Mouse (Mus musculus) layer of hippocampus, adult 8-10 months (tissue): Measurements from ENCODE around the gene Cradd. TPM values are rescaled to one million over a fixed set of nuclear protein-coding genes. Genes with fewer than 3 reads are reported as not detected.

Source experiments
- DNase-seq, 2 experiments: peaks; one replicate each; pipeline ENCODE4 v3.0.0; 2022; ENCODE audit warnings: low spot score in 2 of 2
- total RNA-seq, 4 experiments: library from RNA; stranded (reverse); gene quantifications; 2 replicates each; pipeline ENCODE4 v1.2.4; 2022

Gene Cradd
- total RNA-seq, 4 experiments from 2014 or later, result 6.4 to 10.0 (median 8.0) TPM

GRCm38 (mm10) chr10:95334826-95335225 lies 10.9 kb upstream of the Cradd start:
- no peak for DNase-seq

GRCm38 (mm10) chr10:95332596-95332995 lies 8.7 kb upstream of the Cradd start:
- DNase-seq, result no peak

GRCm38 (mm10) chr10:95330375-95331363 lies 6.7 kb upstream of the Cradd start:
- no peak for DNase-seq

- no peak for DNase-seq
Measured at GRCm38 (mm10) chr10:95329884-95330283, 6.0 kb upstream of the Cradd start.

GRCm38 (mm10) chr10:95324278-95324631 lies 322 bp upstream of the Cradd start:
- DNase-seq, result no peak

- DNase-seq, result peak in 1 of 2 experiments; percentile 15
Measured at GRCm38 (mm10) chr10:95322076-95323070, 1.6 kb downstream of the Cradd start.

- no peak for DNase-seq
Measured at GRCm38 (mm10) chr10:95319001-95319400, 4.9 kb downstream of the Cradd start.

GRCm38 (mm10) chr10:95318392-95318708 lies 5.6 kb downstream of the Cradd start:
- no peak for DNase-seq

- DNase-seq, result no peak
Measured at GRCm38 (mm10) chr10:95317581-95318391, 6.1 kb downstream of the Cradd start.

GRCm38 (mm10) chr10:95317091-95317490 lies 6.8 kb downstream of the Cradd start:
- no peak for DNase-seq

- no peak for DNase-seq
Measured at GRCm38 (mm10) chr10:95316675-95317074, 7.3 kb downstream of the Cradd start.

GRCm38 (mm10) chr10:95315801-95316474 lies 8.0 kb downstream of the Cradd start:
- no peak for DNase-seq

GRCm38 (mm10) chr10:95315321-95315720 lies 8.6 kb downstream of the Cradd start:
- DNase-seq, result no peak

- DNase-seq, result no peak
Measured at GRCm38 (mm10) chr10:95314019-95314418, 9.9 kb downstream of the Cradd start.

GRCm38 (mm10) chr10:95313524-95313923 lies 10.4 kb downstream of the Cradd start:
- DNase-seq, result no peak

- DNase-seq, result no peak
Measured at GRCm38 (mm10) chr10:95310688-95311441, 13.1 kb downstream of the Cradd start.

GRCm38 (mm10) chr10:95309412-95310322 lies 14.3 kb downstream of the Cradd start:
- DNase-seq, result no peak

- no peak for DNase-seq
Measured at GRCm38 (mm10) chr10:95308991-95309390, 14.9 kb downstream of the Cradd start.

GRCm38 (mm10) chr10:95307916-95308315 lies 16.0 kb downstream of the Cradd start:
- no peak for DNase-seq
